Mouse (Mus musculus): ENCODE data around the gene Sult1c1. TPM values are rescaled to one million over a fixed set of nuclear protein-coding genes. Genes with fewer than 3 reads are reported as not detected.

The Sult1c1 gene
- polyA plus RNA-seq, 1 experiment from 2014 or later: not detected

Other genes starting within 250 kb of the Sult1c1 start
- not detected in 2 replicates for gene Sult1c2, start 144.3 kb downstream of the Sult1c1 start, polyA plus RNA-seq (2015; fragmentation: Nextera tagmentation; extraction: Ambion mirVana)